Mouse (Mus musculus) liver, adult 10 weeks (tissue): ENCODE measurements around the gene Gm4070. TPM values are rescaled to one million over a fixed set of nuclear protein-coding genes. Genes with fewer than 3 reads are reported as not detected.

Experiments used
- polyA plus RNA-seq: library from polyadenylated mRNA; stranded (reverse); fragments of 350-450 nt; fragmentation: Illumina TruSeq; extraction: RNeasy Lipid Tissue Mini Kit (QIAGEN cat#74804); gene quantifications from one replicate; pipeline ENCODE4 v1.2.3, GENCODE M21; 2014; ENCODE audit warnings: low read depth, low replicate concordance

Gm4070 gene
- polyA plus RNA-seq: 6.1 TPM

GRCm38 (mm10) chr7:105953812-105954211 lies at the start of gene Gm4070:
TSS of gene Gm4070 (minus strand) at chr7:105953967.

Other genes with a start within 250 kb of the Gm4070 start
- 28.8 TPM for gene Ilk, start 217.4 kb downstream of the Gm4070 start, polyA plus RNA-seq
- gene Rrp8, start 216.6 kb downstream of the Gm4070 start, polyA plus RNA-seq: 15.9 TPM
- 15.5 TPM for gene Taf10, start 209.6 kb downstream of the Gm4070 start, polyA plus RNA-seq
- gene Tpp1, start 201.7 kb downstream of the Gm4070 start, polyA plus RNA-seq: 48.9 TPM
- 0.03 TPM for gene Dchs1, start 166.3 kb downstream of the Gm4070 start, polyA plus RNA-seq
- gene Mrpl17, start 142.9 kb downstream of the Gm4070 start, polyA plus RNA-seq: 30.8 TPM